Mouse (Mus musculus) cerebellum, adult 11 months (tissue): ENCODE results near the gene Wiz.

Source experiments
- DNase-seq: peaks from one replicate; pipeline ENCODE4 v3.0.0; 2022

Wiz gene

DNA sequence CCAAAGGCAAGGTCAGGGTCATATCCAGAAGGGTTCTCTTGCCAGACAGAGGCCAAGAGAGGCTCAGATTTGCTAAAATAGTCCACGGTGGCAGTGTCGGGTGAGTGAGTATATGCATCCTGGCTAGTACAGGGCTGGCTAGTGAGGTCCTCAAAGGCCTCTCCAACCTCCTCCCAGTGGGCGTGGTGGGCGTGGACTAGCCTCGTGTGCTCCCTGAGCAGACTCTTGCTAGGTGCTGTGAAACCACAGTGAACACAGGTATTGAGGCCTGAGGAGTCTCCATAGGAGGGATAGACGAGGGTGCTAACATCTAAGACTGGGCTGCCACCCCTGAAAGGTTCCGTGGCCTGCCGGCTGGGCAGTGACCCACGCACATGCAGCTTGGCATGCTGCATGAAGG lies 12.1 kb downstream of the Wiz start:
- no peak for DNase-seq

DNA sequence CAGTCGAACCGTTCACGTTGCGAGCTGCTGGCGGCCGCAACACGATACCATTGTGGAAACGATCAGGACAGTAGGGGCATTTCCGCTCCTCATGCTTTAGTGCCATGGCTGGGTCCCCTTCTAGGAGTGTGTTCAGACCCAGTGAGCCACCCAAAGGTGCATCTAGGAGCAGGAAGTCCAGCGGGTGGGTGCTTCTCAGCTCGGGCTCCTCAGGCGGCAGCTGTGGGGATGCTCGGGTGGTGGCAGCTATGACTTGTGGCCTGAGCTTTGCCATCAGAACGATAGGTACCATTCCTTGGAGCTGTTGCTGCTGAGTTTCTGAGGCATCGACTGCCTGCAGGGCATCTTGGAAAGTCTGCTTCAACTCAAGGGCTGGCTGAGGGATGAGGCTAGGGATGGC lies 12.8 kb downstream of the Wiz start:
- no peak for DNase-seq

DNA sequence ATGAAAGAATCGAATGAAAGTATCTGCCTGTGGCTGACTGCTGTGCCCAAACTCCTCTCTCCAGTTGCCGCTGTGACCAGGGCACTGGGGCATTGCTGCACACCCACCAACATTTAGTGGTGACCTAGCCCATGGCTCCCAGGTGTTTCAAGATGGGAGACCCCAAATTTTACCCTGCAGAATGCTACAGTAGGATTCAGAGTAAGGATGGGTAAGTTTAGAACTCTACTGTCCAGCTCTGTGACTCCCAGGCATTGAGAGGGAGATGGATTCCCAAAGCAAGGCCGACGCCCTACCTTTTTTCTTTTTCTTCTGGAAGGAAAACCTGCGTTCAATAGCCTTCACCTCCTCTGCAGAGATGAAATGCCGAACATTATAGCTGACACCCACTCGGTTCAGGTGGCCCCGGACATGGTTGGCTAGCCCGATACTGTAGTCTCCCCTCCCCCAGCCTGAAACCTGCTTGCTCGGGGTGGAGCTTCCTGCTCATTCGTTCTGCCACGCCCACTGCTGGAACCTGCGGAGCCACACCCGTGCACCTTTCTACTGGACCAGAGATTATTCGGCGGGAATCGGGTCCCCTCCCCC lies 20.2 kb downstream of the Wiz start:
- DNase-seq, result no peak

DNA sequence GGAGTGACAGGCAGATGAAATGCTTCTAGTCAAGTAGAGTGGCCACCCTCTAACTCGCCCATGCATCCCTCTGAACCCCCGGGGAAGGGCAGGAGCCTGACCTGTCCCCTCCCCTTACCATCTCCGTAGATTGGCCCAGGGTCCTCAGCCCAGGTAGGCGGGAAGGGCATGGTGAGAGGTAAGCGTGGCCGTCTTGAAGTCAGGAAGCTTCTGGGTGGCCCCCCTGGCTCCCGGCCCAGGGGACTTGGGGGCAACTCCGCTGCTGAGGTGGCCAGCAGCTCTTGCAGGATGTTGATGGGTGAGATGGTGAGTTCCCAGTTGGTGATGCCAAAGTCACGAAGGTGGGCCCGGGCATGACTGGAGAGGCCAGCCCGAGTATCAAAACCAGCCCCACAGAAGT lies 21.5 kb downstream of the Wiz start:
- DNase-seq, result no peak

DNA sequence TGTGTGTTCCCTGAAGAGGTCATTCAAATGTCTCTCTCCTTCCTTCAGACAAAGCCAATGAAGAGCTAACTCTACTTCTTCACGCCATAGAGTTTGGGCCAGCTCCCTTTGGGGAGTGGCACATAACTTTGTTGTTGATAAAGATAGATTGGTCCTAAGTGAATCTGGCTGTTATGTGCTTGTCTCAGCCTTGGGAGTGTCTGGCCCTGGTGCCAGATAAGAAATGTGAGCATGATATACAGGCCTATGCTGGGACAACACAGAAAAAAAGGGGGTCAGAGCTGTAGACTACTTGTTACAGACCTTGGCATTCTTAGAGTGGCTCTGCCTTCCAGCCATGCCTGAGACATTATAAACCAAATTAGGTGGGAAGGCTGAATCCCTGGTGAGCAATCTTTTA lies 23.9 kb downstream of the Wiz start:
- DNase-seq, result no peak

DNA sequence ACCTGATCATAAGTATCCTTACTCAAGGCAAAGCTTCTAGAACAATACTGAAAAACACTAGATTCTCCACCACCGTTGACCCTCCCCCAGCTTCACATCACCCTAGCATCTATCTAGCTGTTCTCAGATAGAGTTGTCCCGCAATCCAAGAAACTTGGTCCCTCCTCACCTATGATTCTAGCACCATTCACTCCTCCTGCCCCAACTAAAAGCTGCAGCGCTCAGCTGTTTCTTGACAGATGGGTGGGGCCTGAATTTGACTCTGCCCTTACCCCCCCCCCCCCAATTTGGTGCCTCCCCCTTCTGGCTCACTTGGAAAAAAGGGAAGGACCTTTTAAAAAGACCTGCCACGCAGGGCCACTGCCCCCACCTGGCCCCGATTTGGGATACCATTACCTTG lies 24.4 kb downstream of the Wiz start:
- no peak for DNase-seq

DNA sequence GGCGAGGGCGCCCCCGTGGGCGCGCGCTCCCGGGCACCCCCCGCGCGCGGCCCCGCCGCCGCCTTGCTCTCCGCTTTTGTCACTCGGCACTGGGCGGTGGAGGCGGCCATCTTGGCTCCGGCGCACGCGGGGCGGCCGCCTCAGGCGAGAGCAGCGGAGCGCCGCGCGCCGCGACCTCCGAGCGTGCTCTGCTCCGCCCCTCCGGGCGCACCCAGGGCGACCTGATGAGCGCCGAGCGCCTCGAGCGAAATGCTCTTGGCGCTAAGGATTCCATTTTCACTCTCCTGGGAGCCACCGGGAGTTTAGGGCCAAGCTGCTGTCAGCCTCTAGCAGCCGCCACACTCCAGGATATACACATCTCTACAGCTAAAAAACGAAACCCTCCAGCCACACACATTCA lies 24.9 kb downstream of the Wiz start:
- DNase-seq, result peak; percentile 82

DNA sequence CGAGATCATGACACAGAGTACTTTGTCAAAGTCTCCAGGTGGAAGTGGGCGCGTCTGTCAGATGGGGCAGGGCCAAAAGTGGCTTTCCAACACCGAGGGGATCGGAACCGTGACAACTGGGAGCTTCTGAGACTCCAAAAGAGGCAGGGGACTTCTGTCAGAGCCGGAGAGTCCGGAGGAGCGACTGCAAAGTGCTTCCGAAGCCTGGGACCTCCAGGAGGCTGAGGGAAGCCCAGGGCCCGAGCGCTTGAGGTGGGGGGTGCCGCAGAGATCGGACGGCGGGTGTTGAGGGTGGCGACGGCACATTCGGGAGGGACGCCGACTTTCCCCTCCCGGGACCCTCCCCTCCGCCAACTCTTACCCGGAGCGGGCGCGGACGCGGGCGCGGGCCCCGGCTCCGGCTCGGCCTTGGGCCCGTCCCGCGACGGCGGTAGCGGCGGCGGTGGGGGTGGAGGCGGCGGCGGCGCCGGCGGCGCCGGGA lies 25.4 kb downstream of the Wiz start:
- DNase-seq, result no peak

DNA sequence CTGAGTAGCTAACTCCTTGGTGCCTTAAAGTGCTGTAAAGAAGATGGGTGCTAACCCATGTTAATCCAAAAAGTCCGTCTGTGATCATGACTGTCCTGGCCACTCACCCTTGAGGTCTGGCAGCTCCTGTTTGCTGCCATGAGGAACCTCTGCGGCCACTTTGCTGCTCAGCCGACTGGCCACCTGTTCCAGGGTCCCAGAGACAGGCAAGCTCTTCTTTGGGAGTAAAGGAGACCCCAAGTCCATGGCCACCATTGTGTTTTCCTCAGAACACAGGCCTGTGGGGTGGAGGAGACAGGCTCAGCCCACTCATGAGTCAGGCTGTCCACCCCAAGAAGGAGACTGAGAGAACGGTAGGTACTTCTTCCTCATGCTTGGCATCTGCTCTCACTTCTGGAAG lies 26.6 kb downstream of the Wiz start:
- DNase-seq, result no peak

DNA sequence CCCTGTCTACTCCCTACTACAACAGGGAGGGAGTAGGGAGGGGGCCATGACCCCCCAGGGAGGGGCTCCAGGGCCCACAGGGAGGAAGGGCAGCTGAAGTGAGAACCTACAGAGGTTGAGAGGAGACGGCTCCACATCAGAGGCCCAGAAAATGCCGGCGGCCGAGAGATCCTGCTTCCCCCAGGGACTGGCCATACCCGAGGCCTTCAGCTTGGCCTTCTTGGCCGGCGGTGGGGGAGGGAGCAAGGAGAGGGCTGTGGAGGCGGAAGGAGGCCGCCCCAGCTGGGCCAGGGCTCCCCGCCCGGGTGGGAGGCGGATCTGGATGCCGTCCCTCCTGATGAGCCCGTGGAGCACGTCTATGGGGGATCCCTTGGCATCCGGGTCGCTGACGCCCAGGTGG lies 29.3 kb downstream of the Wiz start:
- DNase-seq, result no peak

DNA sequence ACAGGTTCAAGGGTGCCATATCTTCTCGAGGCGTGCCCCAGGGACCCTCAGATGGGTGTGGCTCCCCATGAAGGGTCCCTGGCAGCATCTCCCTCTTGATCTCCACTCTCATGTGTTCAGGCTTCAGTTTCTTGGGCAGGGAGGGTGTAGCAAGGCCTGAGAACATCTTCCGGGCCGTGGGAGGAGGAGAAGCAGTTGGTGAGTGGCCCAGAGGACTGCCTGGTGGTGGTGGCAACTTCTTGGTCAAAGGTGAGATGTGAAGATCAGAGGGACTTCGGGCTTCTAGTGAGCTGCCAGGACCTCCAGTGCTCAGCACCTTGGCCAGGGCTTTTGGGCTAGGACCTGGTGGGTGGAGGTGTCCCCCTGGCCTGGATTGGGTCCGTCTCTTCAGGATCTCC lies 30.3 kb downstream of the Wiz start:
- no peak for DNase-seq

DNA sequence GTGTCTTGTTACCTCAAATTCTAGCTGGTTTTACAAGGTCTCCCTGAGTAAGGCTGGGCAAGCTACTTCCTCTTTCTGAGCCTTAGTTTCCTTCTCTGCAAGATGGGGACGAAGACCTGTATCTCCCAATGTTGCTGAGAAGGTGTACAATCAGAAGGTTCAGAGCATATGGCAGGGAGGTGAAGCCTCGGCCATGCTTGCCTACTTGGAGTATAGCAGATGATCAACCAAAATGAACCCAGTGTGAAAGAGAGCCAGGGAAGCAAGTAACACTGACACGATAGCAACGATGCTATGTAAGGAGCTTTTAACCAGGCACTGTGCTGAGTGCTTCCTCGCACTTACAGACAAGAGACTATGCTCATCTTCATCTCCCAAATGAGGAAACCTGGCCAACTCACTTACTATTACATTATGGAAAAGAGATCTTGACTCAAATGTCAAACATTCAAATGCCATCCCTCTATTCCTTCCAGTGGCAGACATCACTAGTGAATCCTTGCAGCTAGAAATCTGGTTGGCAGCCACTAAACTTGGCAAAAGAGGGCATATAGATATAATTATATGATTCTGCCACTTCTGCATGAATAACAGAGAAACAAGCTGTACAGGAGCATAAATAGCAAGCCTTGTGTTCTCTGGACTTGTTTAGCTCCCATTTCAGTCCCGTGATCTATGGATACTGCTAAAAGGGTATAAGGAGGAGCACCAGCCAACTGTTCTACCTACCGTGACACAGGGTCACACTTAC lies 30.9 kb downstream of the Wiz start:
- DNase-seq, result no peak

DNA sequence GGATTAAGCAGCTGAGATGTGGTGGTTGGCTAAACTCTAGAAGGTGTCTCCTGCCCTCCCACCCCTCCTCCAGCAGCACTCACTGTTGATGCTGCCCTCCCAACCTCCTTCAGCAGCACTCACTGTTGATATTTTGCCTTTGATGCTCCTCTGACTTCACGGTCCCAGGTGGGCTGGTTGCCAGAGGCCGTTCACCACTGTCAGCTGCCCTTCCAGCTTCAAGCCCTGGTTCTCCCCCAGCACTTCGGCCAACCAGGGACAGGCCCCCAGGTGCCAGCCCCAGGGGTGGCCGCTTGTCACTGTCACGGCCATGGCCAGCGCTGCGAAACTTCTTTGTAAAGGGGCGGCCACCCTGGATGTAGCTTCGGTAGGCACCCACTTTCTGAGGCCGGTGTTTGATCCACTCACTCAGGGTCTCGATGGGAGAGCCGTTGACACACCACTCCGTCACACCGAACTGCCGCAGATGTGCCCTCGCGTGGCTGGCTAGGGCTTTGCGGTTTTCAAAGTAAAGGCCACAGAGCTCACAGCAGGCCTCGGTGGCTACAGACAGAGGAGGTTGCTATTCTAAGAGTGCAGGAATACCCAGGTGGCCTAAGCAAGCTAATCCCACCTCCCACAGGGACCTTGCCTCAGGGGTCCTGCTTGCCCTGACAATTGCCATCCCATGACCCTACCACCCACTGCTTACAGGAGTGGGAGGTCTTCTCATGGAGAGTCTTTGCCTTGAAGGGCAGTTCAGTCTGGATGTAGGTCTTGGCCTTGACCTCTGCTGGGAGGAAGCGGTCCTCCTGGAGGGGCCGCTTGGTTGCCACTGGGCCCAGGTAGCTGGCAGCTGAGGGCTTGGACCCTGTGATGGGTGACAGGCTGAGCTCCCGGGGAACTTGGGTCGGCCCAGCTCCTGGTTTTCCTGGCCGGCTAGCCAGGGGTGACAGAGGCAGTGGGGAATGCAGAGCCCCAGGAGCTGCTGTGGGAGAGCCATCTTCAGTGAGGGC lies 32.2 kb downstream of the Wiz start:
- no peak for DNase-seq

DNA sequence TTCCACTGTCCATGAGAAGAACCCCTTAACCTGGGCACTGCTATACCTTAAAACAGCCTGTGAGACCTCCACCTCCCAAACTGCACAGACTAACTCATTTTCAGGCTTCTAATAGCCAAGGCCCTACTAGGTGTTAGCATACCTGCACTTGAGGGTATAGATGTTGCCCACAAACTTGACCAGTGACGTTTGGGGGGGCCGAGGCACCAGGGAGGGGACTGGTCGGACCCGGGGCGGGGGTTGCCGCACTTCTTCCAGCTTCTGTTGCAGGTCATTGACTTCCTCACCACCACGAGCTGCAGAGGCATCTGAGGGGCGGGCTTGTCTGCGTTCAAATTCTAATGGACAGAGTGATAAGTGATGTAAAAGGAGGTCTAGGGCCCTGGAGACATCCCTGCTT lies 33.0 kb downstream of the Wiz start:
- DNase-seq, result no peak

DNA sequence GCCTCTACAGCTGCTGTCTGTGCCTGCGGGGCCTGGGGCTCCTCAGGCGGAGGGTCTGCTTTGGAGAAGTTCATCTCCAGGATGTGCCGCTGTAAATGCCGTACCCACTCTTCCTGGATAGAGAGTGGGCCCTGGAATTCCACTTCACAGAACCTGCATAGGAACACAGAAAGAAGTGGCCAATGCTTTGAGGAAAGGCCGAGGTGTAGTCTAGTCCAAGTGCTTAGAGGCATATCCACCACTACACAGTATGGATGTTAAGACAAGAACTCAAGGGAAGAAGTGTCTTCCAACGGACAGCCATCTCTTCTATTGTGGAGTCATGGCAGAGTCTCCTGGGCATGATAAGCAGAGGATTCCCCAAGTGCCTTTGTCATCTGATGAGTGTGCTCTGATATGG lies 34.2 kb downstream of the Wiz start:
- DNase-seq, result no peak

DNA sequence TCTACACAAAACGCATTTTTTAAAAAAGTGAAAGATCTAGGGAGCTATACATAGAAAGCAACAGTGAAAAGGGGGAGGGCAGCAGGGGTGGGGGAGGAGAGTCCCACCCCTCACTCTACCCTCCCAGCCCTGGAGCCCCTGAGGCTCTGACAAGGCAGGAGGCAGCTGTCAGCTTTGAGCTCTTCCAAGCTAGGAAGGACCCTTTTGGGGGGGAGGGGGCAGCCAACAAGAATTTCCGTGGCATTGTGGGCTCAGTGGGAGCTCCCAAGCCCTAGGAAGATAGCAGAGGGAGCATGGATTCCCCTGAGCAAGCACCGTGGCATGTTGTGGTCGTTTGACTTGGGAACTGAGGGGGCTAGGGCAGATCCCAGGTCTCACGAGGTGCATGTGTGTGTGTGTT lies 35.0 kb downstream of the Wiz start:
- DNase-seq, result no peak

DNA sequence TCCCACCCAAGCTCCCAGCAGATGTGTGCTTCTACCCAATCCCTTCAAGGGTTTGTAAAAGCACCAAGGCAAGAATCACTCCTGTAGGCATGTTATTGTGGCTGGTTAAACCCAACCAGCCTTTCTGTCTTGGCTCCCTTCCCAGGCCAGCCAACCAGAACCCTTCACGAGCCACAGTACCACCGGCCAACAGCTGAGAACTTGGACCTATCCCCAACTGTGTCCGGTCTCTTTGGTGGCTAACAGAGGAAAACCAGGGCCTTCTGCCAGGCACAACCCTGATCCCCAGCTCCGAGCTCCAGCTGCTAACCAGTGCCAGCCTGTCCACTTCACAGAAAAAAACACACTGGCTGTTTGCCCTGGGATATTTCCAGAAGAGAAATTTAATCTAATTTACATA lies 35.5 kb downstream of the Wiz start:
- peak; percentile 67 for DNase-seq

DNA sequence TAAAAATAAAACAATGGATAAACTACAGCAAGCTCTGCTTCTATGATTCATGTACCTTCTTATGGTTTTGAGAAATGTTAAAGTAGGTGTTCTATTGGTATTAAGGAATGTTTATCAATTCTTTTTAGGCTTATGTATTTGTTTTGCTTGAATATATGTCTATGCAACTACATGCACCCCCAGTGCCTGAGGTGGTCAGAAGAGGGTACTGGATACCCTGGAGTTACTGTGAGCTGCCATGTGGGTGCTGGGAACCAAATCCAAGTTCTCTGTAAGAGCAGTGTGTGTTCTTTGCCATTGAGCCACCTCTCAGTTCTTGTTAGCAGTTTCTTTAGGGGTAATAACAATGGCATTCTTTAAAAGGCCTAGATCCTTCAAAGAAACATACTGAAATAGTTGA lies 37.5 kb downstream of the Wiz start:
- no peak for DNase-seq

DNA sequence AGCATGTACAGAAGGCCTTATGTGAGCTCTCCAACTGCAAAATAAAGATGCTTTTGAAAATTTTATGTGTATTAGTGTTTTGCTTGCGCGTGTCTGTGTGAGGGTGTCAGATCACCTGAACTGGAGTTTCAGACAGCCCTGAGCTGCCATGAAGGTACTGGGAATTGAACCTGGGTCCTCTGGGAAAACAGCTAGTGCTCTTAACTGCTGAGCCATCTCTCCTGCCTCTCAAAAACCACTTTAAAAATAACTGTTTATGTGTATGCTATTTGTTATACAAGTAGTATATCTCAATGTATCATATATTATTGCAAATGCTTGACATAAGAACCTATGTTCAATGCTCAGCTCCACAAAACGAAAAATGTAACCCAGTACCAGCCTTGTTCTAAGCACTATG lies 38.0 kb downstream of the Wiz start:
- DNase-seq, result no peak

DNA sequence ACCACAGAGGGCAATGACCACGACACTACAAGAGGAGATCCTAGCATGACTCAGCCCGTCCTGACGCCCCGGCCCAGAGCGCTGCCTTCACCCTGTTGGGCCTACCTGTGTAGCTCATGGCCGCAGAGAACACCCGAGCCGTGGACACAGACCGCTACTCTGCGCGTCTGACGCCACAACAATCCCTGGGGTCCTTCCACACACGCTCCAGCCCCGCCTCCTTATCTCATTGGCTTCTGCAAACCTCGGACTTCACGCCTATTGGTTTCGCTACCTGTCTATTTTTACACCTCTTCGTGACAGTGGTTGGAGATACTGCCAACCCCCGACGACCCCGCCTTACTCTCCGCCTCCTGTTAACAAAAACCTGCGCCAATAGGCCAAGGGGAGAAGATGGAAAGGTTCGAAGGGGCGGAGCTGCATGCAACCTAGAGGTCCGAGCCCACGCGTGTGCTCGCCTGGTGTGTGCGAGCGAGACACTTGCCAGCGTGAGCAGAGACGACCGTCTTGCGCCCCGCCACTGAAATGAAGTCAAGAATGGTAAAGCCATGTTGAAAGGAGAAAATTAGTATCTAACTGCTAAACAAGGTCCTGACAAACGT lies 38.8 kb downstream of the Wiz start, which contains the start of gene Akap8l:
Gene Akap8l, minus strand, starts transcription at position 226 of the 602 bp plus-strand sequence.
- DNase-seq, result peak; percentile 97

DNA sequence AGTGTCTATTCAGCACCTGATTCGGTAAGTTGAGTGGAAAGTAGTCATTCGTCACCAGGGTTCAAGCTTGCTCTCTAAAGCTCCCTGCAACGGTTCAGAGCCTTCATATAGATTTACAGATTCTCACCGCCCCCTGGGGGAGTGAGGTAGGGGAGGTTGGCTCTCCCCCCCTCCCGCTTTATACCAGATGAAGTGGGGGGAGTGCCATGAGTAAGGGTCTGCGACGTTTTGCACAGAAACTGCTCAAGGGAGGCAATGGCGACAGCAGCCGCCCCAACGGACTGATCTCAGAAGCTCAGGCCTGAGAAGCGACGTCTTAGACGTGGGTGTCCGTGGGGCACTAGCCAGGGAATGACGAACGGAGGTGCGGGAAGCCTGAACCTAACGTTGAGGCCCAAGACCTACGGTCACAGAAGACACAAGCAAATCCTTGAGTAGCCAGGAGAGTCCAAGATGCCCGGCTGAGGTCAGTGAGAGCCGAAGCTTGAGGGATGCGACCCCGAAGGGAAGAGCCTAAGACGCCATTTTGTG lies 39.3 kb downstream of the Wiz start:
- no peak for DNase-seq

DNA sequence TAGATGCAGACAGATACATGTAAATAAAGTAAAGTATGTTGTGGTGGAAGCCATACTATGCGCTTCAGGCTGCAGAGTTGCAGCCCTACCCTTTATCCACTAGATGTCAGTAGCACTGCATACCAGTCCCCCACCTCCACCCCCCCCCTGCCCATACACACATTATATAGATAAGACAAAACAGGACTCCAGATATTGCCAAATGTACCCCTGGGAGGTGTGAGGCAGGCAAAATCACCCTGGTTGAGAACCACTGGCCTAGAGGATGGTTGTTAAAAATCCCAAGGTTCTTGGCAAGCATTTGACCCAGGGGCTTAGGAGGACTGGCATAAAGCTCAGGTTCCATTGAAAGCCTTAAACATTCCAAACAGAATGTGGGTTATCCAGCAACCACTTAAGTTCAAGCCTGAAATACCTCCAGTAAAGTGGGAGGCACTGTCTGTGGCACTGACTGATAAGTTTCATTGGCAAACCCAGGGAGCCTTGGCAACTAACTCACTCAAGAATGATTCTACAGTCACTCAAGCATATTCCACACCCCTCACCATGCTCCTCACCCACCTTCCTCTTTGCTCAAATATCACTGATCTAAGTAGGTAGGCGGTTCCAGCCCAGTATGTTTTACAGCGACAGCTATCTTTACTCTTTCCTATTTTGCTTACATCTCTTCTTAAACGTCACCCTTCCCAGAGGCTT lies 40.1 kb downstream of the Wiz start:
- DNase-seq, result no peak
